Mouse (Mus musculus) erythroblast, adult 5-6 weeks (primary cell): Measurements from ENCODE around the gene Clec12a. TPM values are rescaled to one million over a fixed set of nuclear protein-coding genes. Genes with fewer than 3 reads are reported as not detected.

Source experiments
- ATAC-seq: replicated peaks from 2 replicates; pipeline ENCODE4 v1.8.0; 2016; ENCODE audit warnings: moderate number of reproducible peaks, mild to moderate bottlenecking, moderate TSS enrichment, inconsistent platforms; ENCODE audit not compliant: poor library complexity, low FRiP score, severe bottlenecking
- total RNA-seq, 2 experiments: library from RNA; stranded (forward) in 1 of 2; stranded (reverse) in 1 of 2; fragments of 150-400 nt in 1 of 2; fragments of 200-764, 138-1000 nt in 1 of 2; gene quantifications; 2 replicates each; pipeline versions ENCODE4 v1.2.3 to v1.2.4; 2015 to 2017; ENCODE audit warnings: low replicate concordance in 2 of 2

The Clec12a gene
- total RNA-seq, 2 experiments from 2014 or later, result 116 to 181 TPM

DNA sequence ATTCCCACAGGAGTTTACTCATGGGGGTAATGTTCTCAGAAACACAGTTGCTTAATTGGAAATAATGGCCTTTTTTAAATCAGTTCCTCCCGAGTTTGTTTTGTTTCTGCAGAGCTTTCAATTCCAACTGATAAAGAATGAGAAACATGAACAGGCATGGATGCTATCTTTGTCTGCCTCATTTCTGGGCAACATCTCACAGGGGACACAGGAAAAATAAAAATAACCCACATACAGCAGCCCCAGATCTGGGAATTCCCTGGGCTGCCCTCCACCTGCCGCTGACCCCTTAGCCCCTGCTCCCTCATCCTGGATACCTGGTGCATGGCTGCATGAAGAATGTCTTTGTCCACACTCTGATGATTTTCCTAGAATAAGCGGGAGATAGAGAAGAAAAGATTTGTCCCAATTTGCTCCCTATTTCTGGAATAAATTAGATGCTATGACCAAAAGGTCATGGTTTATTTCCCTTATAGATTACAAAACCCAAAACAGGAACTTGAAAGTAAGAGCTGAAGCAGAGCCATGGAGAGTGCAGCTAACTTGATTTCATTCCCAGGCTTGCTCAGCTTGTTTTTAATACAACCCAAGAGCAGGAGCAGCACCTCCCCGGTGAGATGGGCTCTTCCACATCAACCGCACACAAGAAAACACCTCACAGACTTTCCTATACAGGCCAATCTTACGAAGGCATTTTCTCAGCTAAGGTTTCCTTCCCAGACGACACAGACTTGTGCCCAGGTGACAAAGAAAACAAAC, 27.1 kb downstream of the Clec12a start:
- ATAC-seq, result no peak

DNA sequence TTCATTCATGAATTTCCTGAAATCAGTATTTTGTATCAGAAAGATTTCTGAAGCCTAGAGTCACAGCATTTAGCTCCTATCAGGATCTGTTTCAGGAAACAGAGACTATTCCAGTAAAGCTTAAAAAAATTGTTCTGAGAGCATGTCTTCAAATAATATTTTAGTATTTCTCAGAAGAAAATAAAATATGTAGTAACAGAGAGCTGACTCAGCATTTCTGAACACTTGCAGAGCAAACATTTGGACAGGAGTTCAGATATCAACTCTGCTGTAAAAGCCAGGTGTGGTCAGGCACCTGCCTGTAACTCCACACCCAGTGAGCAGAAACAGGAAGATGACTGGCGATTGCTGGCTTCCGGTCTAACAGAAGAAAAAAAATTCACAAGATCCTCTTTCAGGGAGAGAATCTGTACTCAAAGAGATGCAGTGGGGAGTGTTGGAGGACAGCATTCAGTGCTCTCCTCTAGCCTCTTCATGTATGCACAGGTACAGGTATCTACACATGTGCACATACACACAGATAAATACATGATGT, 32.5 kb downstream of the Clec12a start:
- no peak for ATAC-seq

DNA sequence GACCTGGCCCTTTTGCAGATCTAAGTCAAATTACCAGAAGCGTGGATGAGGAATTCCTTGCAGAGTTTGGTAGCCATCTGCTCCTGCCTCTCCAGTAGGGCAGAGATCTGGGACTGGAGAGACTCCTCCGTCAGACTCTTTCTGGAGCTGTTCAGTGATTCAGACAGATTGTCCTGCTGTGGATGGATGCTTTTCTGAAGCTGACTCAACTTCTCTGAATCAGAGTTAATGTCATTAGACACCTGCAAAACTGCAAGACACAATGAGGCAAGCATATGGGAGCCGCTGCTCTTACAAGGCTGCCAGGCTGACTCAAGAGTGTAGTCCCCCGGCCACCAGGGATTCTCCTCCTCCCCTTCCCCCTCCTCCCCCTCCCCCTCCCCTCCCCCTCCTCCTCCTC, 38.0 kb downstream of the Clec12a start:
- ATAC-seq, result no peak

DNA sequence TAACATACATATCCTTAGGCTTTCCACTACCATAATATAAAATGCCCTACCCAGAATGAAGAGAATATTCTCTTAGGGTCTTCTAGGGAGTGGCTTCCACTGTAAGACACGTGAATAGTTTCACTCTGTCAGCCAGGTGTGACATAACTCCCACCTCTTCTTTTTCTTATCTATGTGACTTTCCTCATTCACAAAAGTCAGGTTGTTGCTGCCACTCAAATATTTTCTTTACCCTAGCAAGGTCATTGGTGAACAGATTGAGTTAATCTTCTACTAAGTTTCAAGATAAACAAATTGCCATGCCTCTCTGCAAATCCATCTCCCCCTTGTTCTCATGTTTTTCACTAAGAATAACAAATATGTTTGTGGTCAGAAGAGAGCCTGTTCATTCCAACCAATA, 39.2 kb downstream of the Clec12a start:
- ATAC-seq, result no peak

DNA sequence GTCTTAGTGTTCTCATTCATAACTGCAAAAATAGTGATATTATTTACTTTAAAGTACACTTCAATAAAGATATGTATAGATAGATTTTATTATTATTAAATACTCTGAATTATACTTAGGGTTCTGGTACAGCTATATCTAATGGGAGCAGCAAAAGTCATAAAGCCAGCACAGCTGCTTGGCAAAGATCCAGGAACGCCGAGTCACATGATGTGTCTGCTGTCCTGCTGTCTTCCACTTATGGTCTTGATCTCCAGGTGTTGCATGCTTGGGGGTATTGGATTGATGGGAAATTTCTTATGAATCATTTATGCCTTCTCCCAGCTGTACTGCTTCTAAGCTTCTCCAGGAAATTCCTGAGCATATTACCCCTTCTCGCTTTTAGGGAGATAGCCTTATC, 41.0 kb downstream of the Clec12a start:
- no peak for ATAC-seq

DNA sequence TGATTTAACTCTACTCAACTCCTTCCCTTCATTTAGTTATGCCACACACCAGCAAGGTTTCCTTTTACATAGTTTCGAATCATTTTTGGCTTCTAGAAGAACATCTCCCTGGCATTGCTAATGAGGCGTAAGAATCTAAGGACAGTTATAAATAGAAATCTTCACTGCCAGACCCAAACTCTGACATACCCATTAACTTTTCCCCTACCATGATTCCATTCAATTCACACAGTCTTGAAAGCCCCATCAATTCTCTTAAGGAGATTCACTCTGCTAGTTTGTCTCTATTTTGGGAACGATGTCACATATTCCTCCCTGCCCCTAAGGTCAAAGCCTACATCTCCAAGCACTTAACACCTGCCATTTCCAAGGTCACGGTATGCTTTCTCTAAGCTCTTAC, 42.5 kb downstream of the Clec12a start:
- ATAC-seq, result no peak

DNA sequence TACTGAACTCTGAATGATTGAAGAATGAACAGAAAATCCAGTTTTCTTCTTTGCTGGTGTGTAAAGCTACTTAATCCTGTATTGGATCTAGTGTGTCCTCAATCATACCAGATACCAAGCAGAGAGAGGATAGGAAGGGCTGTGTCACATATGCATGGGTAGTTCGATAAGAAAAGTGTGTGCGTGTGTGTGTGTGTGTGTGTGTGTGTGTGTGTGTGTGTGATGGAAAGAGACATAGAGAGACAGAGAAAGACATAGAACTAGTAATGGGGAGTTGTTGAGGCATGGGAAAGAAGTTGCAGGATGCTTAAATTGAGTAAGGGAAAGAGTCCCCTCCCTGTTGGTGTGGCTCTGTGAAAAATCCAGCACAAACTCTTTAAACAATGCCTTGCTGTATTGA, 43.3 kb downstream of the Clec12a start, which contains the start of gene Clec12b:
Gene Clec12b, minus strand, starts transcription at position 101 of the 400 bp plus-strand sequence.
- ATAC-seq, result no peak

DNA sequence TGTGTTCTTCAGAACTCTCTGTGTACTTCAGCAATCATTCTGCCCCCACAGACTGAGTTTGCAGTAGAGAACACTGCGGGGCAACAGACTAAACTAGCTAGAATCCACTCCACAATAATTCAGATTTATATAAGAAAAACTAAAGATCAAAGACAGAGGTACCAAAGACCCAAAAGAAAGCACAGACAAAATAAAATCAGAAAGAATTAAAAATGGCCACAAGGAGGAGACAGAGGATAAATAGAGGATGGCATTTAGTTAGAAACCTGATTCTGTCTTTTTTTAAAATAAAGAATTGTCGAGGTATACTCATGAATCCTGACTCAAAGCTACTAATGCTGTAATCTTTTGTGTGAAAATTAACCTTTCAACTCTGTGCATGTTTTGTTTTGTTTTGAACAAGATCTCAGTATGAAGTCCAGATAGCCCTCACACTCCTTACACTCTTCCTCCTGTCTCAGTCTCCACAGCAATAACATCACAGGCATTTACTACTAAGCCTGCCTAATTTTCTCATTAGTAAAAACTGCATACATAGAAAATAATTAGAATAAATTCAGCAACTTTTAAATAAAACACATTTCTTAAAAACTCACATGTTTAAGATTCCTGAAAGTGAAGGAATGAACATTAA, 50.7 kb downstream of the Clec12a start:
- ATAC-seq, result no peak

DNA sequence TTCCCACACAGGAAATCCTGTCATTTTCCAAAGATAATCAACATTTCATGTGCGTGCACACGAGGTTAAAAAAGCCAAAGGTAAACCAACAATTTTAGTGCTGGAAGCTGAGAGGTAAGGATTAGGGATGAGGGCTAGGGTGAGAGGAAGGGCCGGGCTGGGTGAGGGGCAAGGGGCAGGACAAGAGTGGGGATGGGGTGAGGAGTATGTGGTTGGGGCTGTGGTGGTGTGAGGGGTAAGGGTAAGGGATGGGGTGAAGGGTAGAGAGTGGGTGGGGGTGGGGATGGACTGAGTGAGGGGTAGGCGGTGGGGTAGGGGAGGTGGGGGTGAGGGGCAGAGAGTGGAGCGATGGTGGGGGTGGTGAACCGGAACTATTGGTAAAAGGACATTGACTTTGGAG, 51.2 kb downstream of the Clec12a start:
- no peak for ATAC-seq

DNA sequence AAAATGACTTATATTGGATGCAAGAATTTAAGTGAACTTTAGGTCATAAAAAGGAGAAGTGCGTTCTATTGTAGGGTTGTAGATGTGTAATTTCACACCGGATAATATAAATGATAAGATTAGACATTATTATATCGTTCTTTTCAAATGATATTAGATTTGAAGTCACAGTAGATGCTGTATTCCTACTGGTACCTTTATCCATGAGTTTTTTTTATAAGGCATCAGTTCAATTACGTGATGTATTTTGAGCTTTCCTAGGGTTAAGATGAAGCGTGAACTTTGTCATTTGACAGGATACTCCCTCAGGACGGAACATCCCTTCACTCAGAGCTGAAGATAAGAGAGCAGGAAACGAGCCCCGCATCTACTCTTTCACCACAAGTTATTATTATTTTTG, 54.5 kb downstream of the Clec12a start, which contains the start of gene Clec1b:
Gene Clec1b, plus strand, starts transcription at position 301 of the 400 bp plus-strand sequence.
- ATAC-seq, result no peak

DNA sequence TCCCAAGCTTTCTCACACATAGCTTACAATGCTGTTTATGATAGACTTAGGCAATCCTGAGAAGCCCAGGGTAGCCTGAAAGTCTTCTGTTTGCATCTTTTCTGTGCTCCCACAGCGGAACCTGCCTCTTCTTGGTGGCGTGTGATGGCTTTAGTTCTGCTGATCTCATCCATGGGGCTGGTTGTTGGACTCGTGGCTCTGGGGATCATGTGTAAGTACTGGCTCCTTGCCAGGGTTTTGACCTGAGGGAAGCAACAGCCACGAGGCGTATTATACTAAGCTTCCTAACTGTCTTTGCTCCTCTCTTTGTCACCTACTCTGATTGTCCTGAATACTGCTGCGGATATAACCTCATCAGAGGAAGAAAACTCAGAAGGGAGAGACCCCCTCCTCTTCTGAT, 57.5 kb downstream of the Clec12a start:
- ATAC-seq, result peak; percentile 35; the same call in 1 of the 2 replicates

DNA sequence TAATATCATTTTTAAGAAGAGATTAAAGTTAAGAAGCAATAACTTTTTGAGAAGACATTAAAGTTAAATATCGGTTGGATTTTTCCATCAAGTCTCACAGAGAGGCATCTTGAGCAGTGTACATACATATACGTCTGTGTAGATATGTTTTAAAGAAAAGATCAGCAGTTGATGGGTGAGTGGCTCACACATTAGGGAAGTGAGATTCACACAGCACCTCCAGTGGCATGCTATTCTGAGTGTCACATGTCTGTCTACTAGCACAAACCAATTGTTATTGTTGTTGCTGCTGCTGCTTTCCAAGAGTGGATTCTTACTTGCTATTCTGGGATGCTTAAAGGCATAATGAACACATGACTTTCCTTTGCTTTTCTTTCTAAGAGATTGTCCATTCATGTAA, 59.9 kb downstream of the Clec12a start:
- no peak for ATAC-seq

DNA sequence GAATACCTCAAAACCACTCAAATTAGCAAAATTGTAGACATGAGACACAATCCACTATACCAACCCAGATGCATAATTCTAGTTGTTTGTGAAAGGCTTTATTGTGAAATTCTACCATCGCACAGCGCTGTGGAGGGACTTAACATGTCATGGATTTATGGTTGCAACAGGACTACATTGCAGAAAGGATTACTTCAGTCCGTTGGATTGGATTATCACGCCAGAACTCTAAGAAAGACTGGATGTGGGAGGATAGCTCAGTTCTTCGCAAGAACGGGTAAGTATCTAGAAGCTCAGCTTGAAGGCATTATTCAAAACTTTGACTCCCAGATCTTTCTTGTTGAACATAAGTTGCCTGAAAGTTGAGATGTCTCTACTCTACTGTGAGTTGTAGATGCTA, 60.9 kb downstream of the Clec12a start:
- no peak for ATAC-seq

DNA sequence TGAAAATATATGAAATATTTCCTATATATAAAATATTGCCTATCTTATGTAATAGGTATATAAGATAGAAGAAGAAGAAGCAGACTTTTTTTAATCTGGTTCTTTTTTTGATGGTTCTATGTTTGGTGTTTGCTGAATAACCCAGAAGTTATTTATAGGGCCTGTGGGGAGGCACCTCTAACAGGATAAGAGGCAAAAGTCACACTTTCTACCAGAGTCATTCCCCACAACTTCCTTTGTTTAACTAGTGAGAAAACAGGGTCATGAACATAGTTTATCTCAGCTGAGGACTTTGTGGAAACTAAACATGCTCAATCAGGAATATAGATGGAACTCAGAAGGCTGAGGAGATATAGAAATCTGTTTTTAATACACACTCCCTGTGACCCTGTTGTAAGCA, 63.5 kb downstream of the Clec12a start:
- no peak for ATAC-seq

DNA sequence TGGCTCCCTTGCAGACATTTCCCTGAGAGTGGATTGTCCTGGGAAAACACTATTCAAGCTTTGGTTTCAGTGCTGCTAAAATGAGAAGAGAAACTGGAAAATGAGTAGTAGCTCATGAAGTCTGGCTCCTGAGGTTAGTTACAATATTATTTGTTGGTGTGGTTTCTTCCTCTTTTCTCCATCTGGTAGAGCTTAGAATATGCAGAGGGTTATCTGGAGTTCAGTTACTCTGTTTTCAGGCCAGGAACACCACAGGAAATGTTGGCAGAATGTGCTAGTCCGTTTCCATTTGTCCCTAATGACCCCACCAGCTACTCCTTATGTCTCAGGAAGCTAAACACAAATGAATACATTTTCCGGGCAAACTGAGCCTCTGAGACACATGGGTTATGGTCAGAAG, 64.8 kb downstream of the Clec12a start:
- no peak for ATAC-seq

DNA sequence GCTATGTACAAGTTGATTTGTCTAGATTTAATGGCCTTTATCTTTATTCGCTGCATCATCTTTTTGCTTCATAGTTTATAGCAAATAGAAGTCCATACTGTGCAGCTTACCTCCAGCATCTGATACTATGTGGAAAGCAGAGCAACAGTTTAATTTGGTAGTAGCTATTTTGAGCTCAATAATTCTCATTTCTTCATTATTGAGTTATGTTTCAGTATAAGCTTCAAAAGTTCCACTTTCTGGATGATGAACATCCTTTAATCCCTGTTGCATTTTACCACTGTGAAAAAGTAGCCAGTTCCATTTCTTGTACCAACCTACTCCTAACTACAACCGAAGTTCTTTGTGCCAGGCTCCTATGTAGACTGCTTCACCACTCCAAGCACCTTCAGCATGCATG, 66.1 kb downstream of the Clec12a start, which contains the start of gene Clec9a:
Gene Clec9a, plus strand, starts transcription at position 301 of the 400 bp plus-strand sequence.
- no peak for ATAC-seq

DNA sequence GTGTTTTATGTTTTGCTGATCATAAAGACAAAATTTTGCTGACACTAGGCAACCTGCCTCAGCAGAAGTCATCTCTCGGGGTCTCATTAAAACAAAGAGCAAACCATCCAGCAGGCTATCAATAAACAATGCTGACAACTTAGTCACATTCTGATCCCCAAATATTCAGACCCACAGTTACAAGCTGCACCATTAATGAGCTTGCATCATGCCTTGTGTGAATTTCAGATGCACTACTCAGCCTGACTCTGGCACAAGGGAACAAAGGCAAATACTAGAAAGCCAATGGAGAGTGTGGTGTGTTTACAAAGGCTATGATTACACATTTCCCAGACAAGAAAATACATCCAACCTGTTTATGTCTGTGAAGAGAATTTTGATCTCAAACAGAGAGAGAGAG, 71.7 kb downstream of the Clec12a start:
- ATAC-seq, result no peak
